Mouse (Mus musculus): Measurements from ENCODE around the gene Rtn4ip1. TPM values are rescaled to one million over a fixed set of nuclear protein-coding genes. Genes with fewer than 3 reads are reported as not detected.
"Not testable (repeated sequence)": the region's sequence is repeated elsewhere in the genome, so short reads cannot be mapped to it uniquely, and the experiment has no call there.

Gene Rtn4ip1
- polyA plus RNA-seq, 2 experiments, result 10.8 to 14.8 TPM

DNA sequence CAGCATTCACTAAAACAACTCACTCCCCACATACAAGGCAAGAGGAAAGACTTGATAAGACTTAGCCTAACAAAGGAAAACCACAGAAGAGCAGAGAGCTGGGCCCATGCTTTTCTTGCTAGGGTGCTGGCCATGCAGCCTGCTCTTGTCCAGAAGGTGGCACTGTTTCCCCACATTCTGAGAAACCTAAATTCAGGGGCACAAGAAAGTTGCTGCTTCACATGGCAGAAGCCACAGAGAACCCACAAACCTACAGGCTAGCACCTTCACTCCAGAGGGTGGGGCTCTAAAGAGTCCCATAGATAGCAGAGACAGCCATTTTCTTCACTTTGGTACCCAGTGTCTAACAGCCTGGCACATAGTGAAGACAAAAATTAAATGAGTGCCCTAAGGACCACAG is 52.3 kb downstream of the Rtn4ip1 start:
- Histone ChIP-seq H3K4me3 (replicated peaks; ENCODE audit: low read length) (no peak overlapping the region), H3K9ac (ENCODE audit: low read depth, low read length, severe bottlenecking) (no peak overlapping the region), H3K9me3 (ENCODE audit: control insufficient read depth, low read length) (no peaks in the 10 kb centered on the region), H3K36me3 (ENCODE audit: control insufficient read depth, insufficient read depth, low read length) (no peaks in the 10 kb centered on the region), H3K4me1 (ENCODE audit: control insufficient read depth, insufficient read depth, low read length) (no peaks in the 10 kb centered on the region), H3K27ac (replicated peaks; ENCODE audit: low read depth, low read length) (no peak overlapping the region), H3K27me3 (ENCODE audit: control insufficient read depth, insufficient read depth, low read length) (no peaks in the 10 kb centered on the region), H3K4me2 (replicated peaks; ENCODE audit: low read depth, low read length, severe bottlenecking) (no peak overlapping the region)
- no peak for TF ChIP-seq POLR2A (IDR thresholded peaks at IDR 0.05; ENCODE audit: borderline replicate concordance, extremely low read depth, insufficient read depth, insufficient read length)
- ATAC-seq (ENCODE audit: low FRiP score, low read depth) (peak; percentile 47; the same call in 1 of the 2 replicates), DNase-seq (ENCODE audit: low spot score) (peak; percentile 55)

DNA sequence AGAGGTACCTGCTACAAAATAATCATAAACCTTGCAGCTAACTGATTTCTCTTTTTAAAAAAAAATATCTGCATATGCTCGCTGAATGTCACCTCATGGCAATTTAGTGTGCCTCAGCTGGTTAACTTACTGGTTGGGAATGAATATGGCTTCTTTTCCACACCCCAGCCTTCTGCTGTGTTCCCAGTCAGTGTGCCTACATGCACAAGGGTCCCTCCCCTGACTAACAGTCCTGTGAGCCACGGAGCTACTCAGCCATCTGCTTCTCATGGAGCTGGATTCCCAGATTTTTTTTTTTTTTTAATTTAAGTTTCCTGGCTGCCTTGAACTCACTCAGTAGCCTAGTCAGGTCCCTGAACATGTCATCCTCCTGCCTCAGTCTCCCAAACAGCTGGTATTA is 63.3 kb downstream of the Rtn4ip1 start:
- no peaks in the 10 kb centered on the region for H3K9me3 ChIP-seq (ENCODE audit: control insufficient read depth, low read length)
- 50% methylated on average over 2 of the region's 2 CpGs for WGBS
- no peak overlapping the region for H3K27ac ChIP-seq (replicated peaks; ENCODE audit: low read depth, low read length)
- no peaks in the 10 kb centered on the region for H3K4me1 ChIP-seq (ENCODE audit: control insufficient read depth, insufficient read depth, low read length)
- H3K36me3 ChIP-seq (ENCODE audit: control insufficient read depth, insufficient read depth, low read length), result no peaks in the 10 kb centered on the region
- no peak overlapping the region for H3K4me2 ChIP-seq (replicated peaks; ENCODE audit: low read depth, low read length, severe bottlenecking)
- no peaks in the 10 kb centered on the region for H3K27me3 ChIP-seq (ENCODE audit: control insufficient read depth, insufficient read depth, low read length)
- DNase-seq (ENCODE audit: low spot score) (no peak), ATAC-seq (ENCODE audit: low FRiP score, low read depth) (no peak)
- no peak for TF ChIP-seq POLR2A (IDR thresholded peaks at IDR 0.05; ENCODE audit: borderline replicate concordance, extremely low read depth, insufficient read depth, insufficient read length)
- no peak overlapping the region for H3K9ac ChIP-seq (ENCODE audit: low read depth, low read length, severe bottlenecking)
- H3K4me3 ChIP-seq (replicated peaks; ENCODE audit: low read length), result no peak overlapping the region

DNA sequence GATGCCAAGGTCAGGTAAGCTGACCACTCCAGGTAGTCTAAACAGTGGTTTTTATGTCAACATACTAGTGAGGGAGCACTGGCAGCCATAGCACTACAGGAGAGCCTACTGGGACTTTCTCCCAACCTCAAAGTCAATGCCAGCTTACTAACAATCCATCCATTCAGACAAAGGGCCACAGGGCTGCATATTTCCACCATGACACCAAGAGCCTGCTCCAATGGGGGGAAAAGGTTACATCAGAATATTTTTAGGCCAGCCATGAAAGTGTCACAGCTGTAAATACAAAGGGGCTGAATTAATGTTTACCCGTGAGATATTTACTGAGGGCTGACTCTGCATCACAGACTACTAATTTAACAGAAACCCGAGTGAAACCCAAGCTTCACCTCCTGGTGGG is 71.6 kb downstream of the Rtn4ip1 start:
- no peak overlapping the region for H3K4me2 ChIP-seq (replicated peaks; ENCODE audit: low read depth, low read length, severe bottlenecking)
- H3K9ac ChIP-seq (ENCODE audit: low read depth, low read length, severe bottlenecking), result no peak overlapping the region
- H3K27me3 ChIP-seq (ENCODE audit: control insufficient read depth, insufficient read depth, low read length), result no peaks in the 10 kb centered on the region
- H3K4me3 ChIP-seq (replicated peaks; ENCODE audit: low read length), result no peak overlapping the region
- no peaks in the 10 kb centered on the region for H3K4me1 ChIP-seq (ENCODE audit: control insufficient read depth, insufficient read depth, low read length)
- ATAC-seq (ENCODE audit: low FRiP score, low read depth) (no peak), DNase-seq (ENCODE audit: low spot score) (no peak)
- H3K9me3 ChIP-seq (ENCODE audit: control insufficient read depth, low read length), result no peaks in the 10 kb centered on the region
- H3K36me3 ChIP-seq (ENCODE audit: control insufficient read depth, insufficient read depth, low read length), result no peaks in the 10 kb centered on the region
- no peak overlapping the region for H3K27ac ChIP-seq (replicated peaks; ENCODE audit: low read depth, low read length)
- WGBS, result 70% methylated on average over 2 of the region's 2 CpGs
- no peak for TF ChIP-seq POLR2A (IDR thresholded peaks at IDR 0.05; ENCODE audit: borderline replicate concordance, extremely low read depth, insufficient read depth, insufficient read length)

DNA sequence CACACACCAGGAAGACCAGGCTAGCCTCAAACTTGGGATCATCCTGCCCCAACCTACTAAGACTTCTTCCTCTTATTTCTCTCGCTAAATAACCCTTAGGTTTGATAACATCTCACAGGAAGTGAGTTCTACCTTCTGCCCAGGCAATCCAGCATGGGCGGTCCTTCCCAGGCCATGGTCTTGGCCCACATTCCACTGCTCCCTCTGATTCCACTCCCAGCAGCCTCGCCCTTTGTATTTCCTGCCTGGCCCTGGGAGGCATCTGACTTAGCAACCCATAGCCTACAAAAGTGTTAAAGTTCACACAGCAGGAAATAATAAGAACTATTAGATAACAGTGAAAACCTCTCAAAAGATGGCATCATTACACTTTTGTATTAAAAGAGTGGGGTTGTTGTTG is 75.7 kb downstream of the Rtn4ip1 start:
- Histone ChIP-seq H3K36me3 (ENCODE audit: control insufficient read depth, insufficient read depth, low read length) (no peaks in the 10 kb centered on the region), H3K27me3 (ENCODE audit: control insufficient read depth, insufficient read depth, low read length) (no peaks in the 10 kb centered on the region), H3K4me1 (ENCODE audit: control insufficient read depth, insufficient read depth, low read length) (no peaks in the 10 kb centered on the region), H3K4me3 (replicated peaks; ENCODE audit: low read length) (no peak overlapping the region), H3K9ac (ENCODE audit: low read depth, low read length, severe bottlenecking) (no peak overlapping the region), H3K27ac (replicated peaks; ENCODE audit: low read depth, low read length) (no peak overlapping the region), H3K9me3 (ENCODE audit: control insufficient read depth, low read length) (no peaks in the 10 kb centered on the region), H3K4me2 (replicated peaks; ENCODE audit: low read depth, low read length, severe bottlenecking) (no peak overlapping the region)
- ATAC-seq (ENCODE audit: low FRiP score, low read depth), result no peak
- WGBS, result 71% methylated on average over 3 of the region's 3 CpGs
- no peak for DNase-seq (ENCODE audit: low spot score)
- TF ChIP-seq POLR2A (IDR thresholded peaks at IDR 0.05; ENCODE audit: borderline replicate concordance, extremely low read depth, insufficient read depth, insufficient read length), result no peak

DNA sequence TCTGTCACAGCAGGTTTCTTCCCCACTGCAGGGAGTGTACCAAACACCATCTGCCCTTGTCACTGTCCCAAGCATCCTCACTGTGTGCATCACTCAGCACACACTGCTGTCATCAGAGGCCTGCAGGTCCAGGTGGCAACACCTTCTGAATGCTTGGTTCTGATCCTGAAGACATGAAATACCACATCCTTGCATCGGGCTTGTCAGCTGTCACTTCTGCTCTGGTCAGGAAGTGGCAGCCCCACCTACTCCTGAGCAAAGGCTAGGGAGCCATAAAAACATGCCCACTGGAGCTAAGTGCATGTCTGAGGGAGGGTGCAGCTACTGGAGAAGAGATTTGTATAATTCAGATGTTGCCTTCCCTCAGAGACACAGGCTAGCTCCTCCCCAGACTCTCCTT is 78.5 kb downstream of the Rtn4ip1 start:
- DNase-seq (ENCODE audit: low spot score), result no peak
- H3K9ac ChIP-seq (ENCODE audit: low read depth, low read length, severe bottlenecking), result no peak overlapping the region
- TF ChIP-seq POLR2A (IDR thresholded peaks at IDR 0.05; ENCODE audit: borderline replicate concordance, extremely low read depth, insufficient read depth, insufficient read length), result no peak
- H3K4me2 ChIP-seq (replicated peaks; ENCODE audit: low read depth, low read length, severe bottlenecking), result no peak overlapping the region
- H3K9me3 ChIP-seq (ENCODE audit: control insufficient read depth, low read length), result no peaks in the 10 kb centered on the region
- no peaks in the 10 kb centered on the region for H3K36me3 ChIP-seq (ENCODE audit: control insufficient read depth, insufficient read depth, low read length)
- H3K4me1 ChIP-seq (ENCODE audit: control insufficient read depth, insufficient read depth, low read length), result no peaks in the 10 kb centered on the region
- no peaks in the 10 kb centered on the region for H3K27me3 ChIP-seq (ENCODE audit: control insufficient read depth, insufficient read depth, low read length)
- ATAC-seq (ENCODE audit: low FRiP score, low read depth), result no peak
- no peak overlapping the region for H3K4me3 ChIP-seq (replicated peaks; ENCODE audit: low read length)
- 65% methylated on average over 1 of the region's 1 CpGs for WGBS
- H3K27ac ChIP-seq (replicated peaks; ENCODE audit: low read depth, low read length), result no peak overlapping the region

DNA sequence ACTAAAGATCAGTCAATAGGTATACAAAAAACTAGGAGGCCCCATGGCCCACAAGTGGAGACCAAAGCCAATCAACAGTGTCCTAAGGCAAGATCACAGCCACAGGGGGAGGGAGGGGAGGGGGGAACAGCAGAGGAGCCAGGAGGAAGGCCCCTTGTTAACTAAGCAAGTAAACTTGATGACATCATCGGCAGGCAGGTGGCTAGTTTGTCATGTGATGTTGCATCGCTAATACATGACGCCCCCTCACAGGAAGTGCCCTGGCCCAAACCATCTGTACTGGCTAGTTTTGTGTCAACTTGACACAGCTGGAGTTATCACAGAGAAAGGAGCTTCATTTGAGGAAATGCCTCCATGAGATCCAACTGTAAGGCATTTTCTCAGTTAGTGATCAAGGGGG is 79.1 kb downstream of the Rtn4ip1 start:
- not testable (repeated sequence) for H3K4me1 ChIP-seq (ENCODE audit: control insufficient read depth, insufficient read depth, low read length); H3K27me3 ChIP-seq (ENCODE audit: control insufficient read depth, insufficient read depth, low read length); H3K4me2 ChIP-seq (replicated peaks; ENCODE audit: low read depth, low read length, severe bottlenecking); H3K9ac ChIP-seq (ENCODE audit: low read depth, low read length, severe bottlenecking); H3K4me3 ChIP-seq (replicated peaks; ENCODE audit: low read length); DNase-seq (ENCODE audit: low spot score); ATAC-seq (ENCODE audit: low FRiP score, low read depth); H3K36me3 ChIP-seq (ENCODE audit: control insufficient read depth, insufficient read depth, low read length); H3K27ac ChIP-seq (replicated peaks; ENCODE audit: low read depth, low read length); H3K9me3 ChIP-seq (ENCODE audit: control insufficient read depth, low read length)
- 88% methylated on average over 3 of the region's 3 CpGs for WGBS

Measured in limb, embryonic 14.5 days (tissue).